8 mouse cellular contexts compared by ENCODE assay signal in genomic region chr17:70750236-70751160, GRCm38 (mm10).
A peak's percentile ranks its signal among the peaks of the same experiment; 100 is the strongest.
DNase-seq lines count a peak whose midpoint lies in the region; ATAC-seq and TF ChIP-seq lines count a peak whose summit lies in the region.

No protein-coding gene starts in this region.

- no peak for TF ChIP-seq CTCF in kidney, adult 2 months (conservative IDR thresholded peaks at IDR 0.05; ENCODE audit: insufficient read depth, insufficient read length, low read depth, low read length)

- H3K9me3 ChIP-seq in embryonic facial prominence, embryonic 10.5 days = no peaks in the 10 kb centered on the region
- no peaks in the 10 kb centered on the region for H3K9me3 ChIP-seq in hindbrain, embryonic 16.5 days (ENCODE audit: control insufficient read depth, low read length)
- H3K9me3 ChIP-seq in midbrain, embryonic 14.5 days (ENCODE audit: control insufficient read depth, low read length) = no peaks in the 10 kb centered on the region

- no peak for TF ChIP-seq POLR2A in kidney, adult 2 months (IDR thresholded peaks at IDR 0.05; ENCODE audit: low read depth, low read length)

- H3K9ac ChIP-seq in hindbrain, embryonic 16.5 days (ENCODE audit: low read depth, low read length) = no peak overlapping the region
- no peak overlapping the region; the same call in 1 of the 2 replicates for H3K9ac ChIP-seq in midbrain, embryonic 14.5 days (replicated peaks; ENCODE audit: low read length)

- peak overlapping the region; percentile 48 for H3K4me2 ChIP-seq in hindbrain, embryonic 16.5 days (ENCODE audit: low read length)
- H3K4me2 ChIP-seq in midbrain, embryonic 14.5 days (ENCODE audit: low read length) = peak overlapping the region; percentile 50

- DNase-seq in kidney, adult 2 months = no peak
- DNase-seq in kidney, postnatal 36 days = no peak
- no peak for DNase-seq in embryonic facial prominence, embryonic 10.5 days (ENCODE audit: low spot score)
- no peak for DNase-seq in midbrain, embryonic 14.5 days
- DNase-seq in spleen, postnatal 14 days (ENCODE audit: low spot score in 2 of 2) = no peak
- no peak for DNase-seq in urinary bladder, postnatal 14 days (ENCODE audit: low spot score)
- DNase-seq in layer of hippocampus, adult 9-11 months = no peak

- ATAC-seq in hindbrain, embryonic 16.5 days = no peak
- no peak for ATAC-seq in midbrain, embryonic 14.5 days (ENCODE audit: low FRiP score, low TSS enrichment)

- peak overlapping the region; percentile 36; the same call in 1 of the 2 replicates for H3K27ac ChIP-seq in kidney, adult 2 months (ENCODE audit: insufficient read depth, low read depth, low read length)
- H3K27ac ChIP-seq in embryonic facial prominence, embryonic 10.5 days (replicated peaks) = peak overlapping the region; percentile 85
- H3K27ac ChIP-seq in hindbrain, embryonic 16.5 days (ENCODE audit: low read depth, low read length) = no peak overlapping the region
- H3K27ac ChIP-seq in midbrain, embryonic 14.5 days (replicated peaks; ENCODE audit: low read depth, low read length) = no peak overlapping the region

- H3K27me3 ChIP-seq in kidney, adult 2 months (replicated peaks; ENCODE audit: control insufficient read depth, insufficient read depth, low read length) = no peaks in the 10 kb centered on the region
- peaks cover 33% of the 10 kb centered on the region for H3K27me3 ChIP-seq in embryonic facial prominence, embryonic 10.5 days (replicated peaks; ENCODE audit: low read depth, poor library complexity, severe bottlenecking)
- H3K27me3 ChIP-seq in hindbrain, embryonic 16.5 days (replicated peaks; ENCODE audit: control insufficient read depth, insufficient read depth, low read length) = peaks cover 7% of the 10 kb centered on the region
- peaks cover 43% of the 10 kb centered on the region for H3K27me3 ChIP-seq in midbrain, embryonic 14.5 days (ENCODE audit: control insufficient read depth, insufficient read depth, low read length)

- no peaks in the 10 kb centered on the region for H3K36me3 ChIP-seq in kidney, adult 2 months (ENCODE audit: control insufficient read depth, insufficient read depth, low read length)
- no peaks in the 10 kb centered on the region for H3K36me3 ChIP-seq in embryonic facial prominence, embryonic 10.5 days (replicated peaks)
- no peaks in the 10 kb centered on the region for H3K36me3 ChIP-seq in hindbrain, embryonic 16.5 days (ENCODE audit: control insufficient read depth, insufficient read depth, low read length)
- H3K36me3 ChIP-seq in midbrain, embryonic 14.5 days (ENCODE audit: control insufficient read depth, insufficient read depth, low read length) = no peaks in the 10 kb centered on the region

- H3K4me1 ChIP-seq in kidney, adult 2 months (ENCODE audit: control insufficient read depth, insufficient read depth, low read length) = peaks cover 19% of the 10 kb centered on the region
- peaks cover 78% of the 10 kb centered on the region for H3K4me1 ChIP-seq in embryonic facial prominence, embryonic 10.5 days
- peaks cover 22% of the 10 kb centered on the region for H3K4me1 ChIP-seq in hindbrain, embryonic 16.5 days (ENCODE audit: control insufficient read depth, insufficient read depth, low read depth, low read length)
- H3K4me1 ChIP-seq in midbrain, embryonic 14.5 days (ENCODE audit: control insufficient read depth, insufficient read depth, low read length) = peaks cover 14% of the 10 kb centered on the region; the same call in 1 of the 2 replicates

- 48% methylated on average over 17 of the region's 17 CpGs for WGBS in kidney, adult 2 months
- WGBS in embryonic facial prominence, embryonic 10.5 days = 34% methylated on average over 17 of the region's 17 CpGs
- 51% methylated on average over 17 of the region's 17 CpGs for WGBS in hindbrain, embryonic 16.5 days
- 38% methylated on average over 17 of the region's 17 CpGs for WGBS in midbrain, embryonic 14.5 days

- no peak overlapping the region for H3K4me3 ChIP-seq in kidney, adult 2 months (ENCODE audit: insufficient read depth, low read depth, low read length)
- H3K4me3 ChIP-seq in embryonic facial prominence, embryonic 10.5 days = peak overlapping the region; percentile 57
- H3K4me3 ChIP-seq in hindbrain, embryonic 16.5 days (ENCODE audit: low read length) = no peak overlapping the region
- H3K4me3 ChIP-seq in midbrain, embryonic 14.5 days (replicated peaks; ENCODE audit: low read depth, low read length) = 0 out of 2 replicates have a peak overlapping the region, but pooled peaks have one; percentile 20

Comparison
In these comparisons a context has a peak if more than half of its experiments do, and no peak if none do; other contexts are left out.
1. H3K27ac ChIP-seq: peak in kidney, adult 2 months (single experiment) and embryonic facial prominence, embryonic 10.5 days (single experiment); none in hindbrain, embryonic 16.5 days (single experiment) and midbrain, embryonic 14.5 days (single experiment).
2. H3K4me3 ChIP-seq: peak in embryonic facial prominence, embryonic 10.5 days (single experiment) and midbrain, embryonic 14.5 days (single experiment); none in kidney, adult 2 months (single experiment) and hindbrain, embryonic 16.5 days (single experiment).